Mouse (Mus musculus) forebrain, embryonic 16.5 days (tissue): ENCODE measurements around the gene Muc5b. TPM values are rescaled to one million over a fixed set of nuclear protein-coding genes. Genes with fewer than 3 reads are reported as not detected.

Experiments used
- polyA plus RNA-seq: library from polyadenylated mRNA; unstranded; fragments of >200 nt; fragmentation: Nextera tagmentation; extraction: Ambion mirVana; gene quantifications from 2 replicates; pipeline ENCODE4 v1.2.1, GENCODE M21; 2015

The Muc5b gene
- polyA plus RNA-seq, 1 experiment from 2014 or later, result 0.08 TPM

Other genes with a start within 250 kb of the Muc5b start
- gene Muc6, start 183.8 kb upstream of the Muc5b start, polyA plus RNA-seq, result 0.15 and 0.20 TPM in 2 replicates
- gene Muc2, start 148.7 kb upstream of the Muc5b start, polyA plus RNA-seq, result 0.18 and 0.47 TPM in 2 replicates
- gene Muc5ac, start 50.1 kb upstream of the Muc5b start, polyA plus RNA-seq, result not detected in 2 replicates
- 96.0 and 101 TPM in 2 replicates for gene Tollip, start 79.4 kb downstream of the Muc5b start, polyA plus RNA-seq
- 22.7 and 26.5 TPM in 2 replicates for gene Brsk2, start 110.7 kb downstream of the Muc5b start, polyA plus RNA-seq
- gene Mob2, start 222.0 kb downstream of the Muc5b start, polyA plus RNA-seq, result 53.2 and 54.2 TPM in 2 replicates